Mouse (Mus musculus) E14TG2a.4 (cell line): ENCODE data around the gene 1700016D06Rik.

ENCODE experiments used
- H3K27me3 ChIP-seq: 2 replicates; pipeline ENCODE4 v1.6.1; 2014; ENCODE audit warnings: low read length, control low read depth; ENCODE audit not compliant: insufficient read depth
- H3K36me3 ChIP-seq: 2 replicates; pipeline ENCODE4 v1.6.1; 2014; ENCODE audit warnings: low read length, control low read depth; ENCODE audit not compliant: insufficient read depth
- H3K4me1 ChIP-seq: replicated peaks from 2 replicates; pipeline ENCODE4 v1.6.1; 2014; ENCODE audit warnings: low read depth, low read length, control low read depth
- H3K4me3 ChIP-seq: replicated peaks from 2 replicates; pipeline ENCODE4 v1.5.1; 2014; ENCODE audit warnings: mild to moderate bottlenecking, low read length
- H3K9me3 ChIP-seq: 2 replicates; pipeline ENCODE4 v1.6.1; 2014; ENCODE audit warnings: low read length, control low read depth
- CTCF ChIP-seq: conservative IDR thresholded peaks from 2 replicates; pipeline ENCODE4 v1.5.1; 2014; ENCODE audit warnings: low read length
- NANOG ChIP-seq: IDR thresholded peaks from 2 replicates; pipeline ENCODE4 v1.6.1; 2014; ENCODE audit warnings: borderline replicate concordance, low read length, mixed read lengths
- POU5F1 ChIP-seq: IDR thresholded peaks from 2 replicates; pipeline ENCODE4 v1.6.1; 2014; ENCODE audit warnings: low read length, borderline replicate concordance

Gene 1700016D06Rik

DNA sequence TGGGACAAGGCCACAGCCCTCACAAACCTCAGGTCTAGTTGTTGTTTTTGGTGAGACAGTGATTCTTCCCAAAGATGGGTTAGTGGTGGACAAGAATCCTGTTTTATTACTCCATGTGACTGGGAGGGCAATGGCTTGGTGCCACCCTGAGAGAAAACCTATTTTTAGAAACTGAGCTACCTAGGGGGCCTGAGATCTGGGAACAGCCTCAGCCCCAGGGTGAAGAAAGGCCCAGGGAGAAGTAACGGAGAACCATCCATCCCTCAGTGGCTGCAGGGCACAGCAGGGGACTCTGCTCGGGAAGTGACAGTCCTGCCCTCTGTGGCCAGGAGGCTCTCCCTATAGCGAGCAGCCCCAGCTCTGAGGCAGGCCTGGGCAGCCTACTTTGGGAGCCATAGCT, 6.8 kb upstream of the 1700016D06Rik start:
- TF ChIP-seq POU5F1 (no peak), NANOG (no peak), CTCF (no peak)
- Histone ChIP-seq H3K4me3 (0 out of 2 replicates have a peak overlapping the region, but pooled peaks have one; percentile 13), H3K9me3 (no peaks in the 10 kb centered on the region), H3K4me1 (peaks cover 86% of the 10 kb centered on the region), H3K27me3 (no peaks in the 10 kb centered on the region), H3K36me3 (no peaks in the 10 kb centered on the region)

DNA sequence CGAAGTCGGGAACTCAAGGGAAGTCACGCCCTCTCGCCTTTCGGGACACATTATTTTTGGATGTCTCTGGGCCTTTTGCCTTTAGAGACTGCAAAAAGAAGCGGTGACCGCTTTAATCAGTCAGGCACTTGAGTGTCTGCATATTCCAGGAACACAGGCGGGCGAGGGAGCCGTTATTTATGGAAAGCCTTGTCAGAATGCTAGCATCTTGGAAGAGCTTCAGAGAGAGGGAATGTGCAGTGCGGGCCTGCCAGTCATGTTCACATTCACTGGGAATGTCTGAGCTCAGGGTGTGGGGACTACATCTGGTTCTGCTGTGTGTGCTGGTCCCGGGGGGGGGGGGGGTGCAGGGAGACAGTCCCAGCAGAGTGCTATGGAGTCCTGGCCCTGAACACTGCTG, 5.0 kb upstream of the 1700016D06Rik start:
- Histone ChIP-seq H3K4me1 (peaks cover 95% of the 10 kb centered on the region), H3K9me3 (no peaks in the 10 kb centered on the region), H3K4me3 (peak overlapping the region; percentile 55), H3K27me3 (no peaks in the 10 kb centered on the region), H3K36me3 (no peaks in the 10 kb centered on the region)
- TF ChIP-seq POU5F1: no peak
- no peak for TF ChIP-seq CTCF
- TF ChIP-seq NANOG: no peak

DNA sequence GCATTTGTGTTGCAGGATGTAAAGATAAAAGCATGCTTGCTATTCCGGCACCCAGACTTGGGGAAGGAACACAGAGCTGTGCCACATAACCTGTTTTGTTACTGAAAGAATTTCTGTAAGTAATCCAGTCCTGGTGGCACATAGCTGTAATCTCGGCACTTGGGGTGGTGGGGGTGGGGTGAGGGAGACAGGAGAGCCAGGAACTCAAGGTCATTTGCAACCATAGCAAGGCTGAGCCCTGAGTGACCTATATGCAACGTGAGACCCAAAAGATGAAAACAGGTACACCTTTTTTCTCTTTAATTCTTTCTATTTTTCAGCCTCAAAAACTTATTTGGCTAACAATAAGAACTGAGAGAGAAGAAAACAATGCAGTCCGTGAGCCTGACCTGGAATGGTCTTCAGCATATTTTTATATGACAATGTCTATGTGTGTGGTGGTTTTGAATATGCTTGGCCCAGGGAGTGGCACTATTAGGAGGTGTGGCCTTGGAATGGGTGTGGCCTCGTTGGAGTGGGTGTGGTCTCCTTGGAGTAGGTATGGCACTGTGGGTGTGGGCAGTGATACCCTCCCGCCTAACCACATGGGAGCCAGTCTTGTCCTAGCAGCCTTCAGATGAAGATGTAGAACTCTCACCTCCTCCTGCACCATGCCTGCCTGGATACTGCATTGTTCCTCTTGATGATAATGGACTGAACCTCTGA, 4.0 kb upstream of the 1700016D06Rik start:
- no peaks in the 10 kb centered on the region for H3K27me3 ChIP-seq
- H3K4me1 ChIP-seq: peaks cover 94% of the 10 kb centered on the region
- no peaks in the 10 kb centered on the region for H3K36me3 ChIP-seq
- no peaks in the 10 kb centered on the region for H3K9me3 ChIP-seq
- TF ChIP-seq CTCF (no peak), NANOG (no peak), POU5F1 (no peak)
- H3K4me3 ChIP-seq: peak overlapping the region; percentile 55

DNA sequence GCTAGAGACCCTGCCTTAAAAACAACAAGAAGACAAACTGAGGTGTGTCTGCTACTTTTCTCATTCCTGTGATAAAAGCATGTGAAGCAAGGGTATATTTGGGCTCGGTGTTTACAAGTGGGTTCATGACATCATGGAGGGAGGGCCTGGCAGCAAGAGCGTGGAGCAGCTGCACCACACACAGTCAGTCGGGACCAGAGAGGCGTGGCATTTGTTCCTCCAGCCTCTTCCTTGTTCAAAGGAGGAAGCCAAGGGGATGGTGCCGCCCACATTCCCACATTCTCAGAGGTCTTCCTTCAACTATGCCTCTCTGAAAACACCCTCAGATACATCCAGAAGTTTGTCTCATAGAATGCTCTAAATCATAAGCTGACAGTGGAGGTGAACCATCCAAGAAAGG, 2.9 kb upstream of the 1700016D06Rik start:
- Histone ChIP-seq H3K9me3 (no peaks in the 10 kb centered on the region), H3K36me3 (no peaks in the 10 kb centered on the region), H3K4me1 (peaks cover 94% of the 10 kb centered on the region), H3K27me3 (no peaks in the 10 kb centered on the region), H3K4me3 (no peak overlapping the region)
- TF ChIP-seq POU5F1 (no peak), CTCF (no peak), NANOG (no peak)

DNA sequence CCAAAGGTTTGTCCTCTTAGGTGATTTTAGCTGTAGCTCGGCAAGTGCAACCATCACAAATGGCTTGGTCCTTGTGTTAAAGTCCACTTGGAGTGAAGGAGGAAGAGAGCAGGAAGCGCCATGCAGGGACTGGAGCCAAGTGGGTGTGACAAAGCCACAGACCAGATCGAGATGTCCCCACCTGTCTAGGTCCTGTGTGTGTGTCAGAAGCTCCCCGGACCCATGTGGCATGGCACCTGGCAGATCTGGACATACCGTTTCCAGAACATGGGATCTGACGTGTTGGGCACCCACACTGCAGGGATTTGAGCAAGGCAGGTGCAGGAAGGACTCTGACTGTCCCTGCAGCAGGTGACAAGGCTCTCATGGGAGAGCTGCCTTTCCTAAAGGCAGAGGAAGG, 565 bp upstream of the 1700016D06Rik start:
- Histone ChIP-seq H3K4me3 (peak overlapping the region; percentile 23; the same call in 1 of the 2 replicates), H3K27me3 (no peaks in the 10 kb centered on the region), H3K9me3 (no peaks in the 10 kb centered on the region), H3K4me1 (peaks cover 84% of the 10 kb centered on the region), H3K36me3 (no peaks in the 10 kb centered on the region)
- no peak for TF ChIP-seq POU5F1
- no peak for TF ChIP-seq CTCF
- TF ChIP-seq NANOG: no peak

DNA sequence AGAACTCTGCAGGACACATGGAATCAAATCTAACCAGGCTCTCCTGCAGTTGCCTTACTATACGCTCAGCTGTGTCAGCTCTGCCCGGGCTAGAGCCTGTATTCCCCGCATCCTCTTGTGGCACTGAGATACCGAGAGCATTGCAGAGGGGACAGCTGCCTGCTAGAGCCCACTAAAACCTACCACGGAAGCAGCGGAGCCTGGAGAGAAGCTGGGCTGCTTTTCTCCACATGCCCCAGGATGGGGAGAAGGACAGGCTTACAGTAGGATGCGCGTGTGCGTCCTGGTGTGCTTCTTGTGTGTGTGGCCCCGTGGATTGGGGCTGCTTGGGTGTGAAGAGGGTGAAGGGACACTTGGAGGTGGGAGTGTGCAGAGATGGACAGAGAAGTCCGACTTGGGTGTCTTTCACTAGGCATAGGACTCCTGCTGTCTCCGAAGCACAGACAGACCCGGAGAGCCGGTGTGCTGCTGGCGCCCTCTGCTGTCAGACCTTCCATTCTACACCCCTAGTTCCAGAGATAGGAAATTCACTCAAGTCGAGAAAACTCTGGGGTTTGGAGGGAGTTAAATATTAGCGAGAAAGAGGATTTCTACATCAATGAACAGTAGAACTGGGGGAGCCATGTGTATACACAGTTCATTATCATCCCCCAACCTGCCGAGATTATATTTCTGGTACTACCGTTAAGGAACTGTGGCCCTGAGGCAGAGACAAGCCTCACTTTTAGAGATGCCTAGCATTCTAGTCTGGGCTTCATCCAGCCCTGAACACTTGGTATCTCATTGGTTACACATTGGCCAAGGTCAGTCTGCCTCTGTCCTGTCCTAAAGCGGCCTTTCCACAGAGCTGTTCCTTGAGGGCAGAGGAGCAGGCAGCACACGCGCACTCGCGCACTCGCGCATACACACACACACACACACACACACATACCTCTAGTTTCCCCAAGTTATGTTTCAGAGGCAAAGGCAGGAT, 517 bp downstream of the 1700016D06Rik start:
- Histone ChIP-seq H3K4me3 (peak overlapping the region; percentile 58), H3K36me3 (no peaks in the 10 kb centered on the region)
- TF ChIP-seq POU5F1: no peak
- TF ChIP-seq CTCF: peak; percentile 85
- no peak for TF ChIP-seq NANOG

DNA sequence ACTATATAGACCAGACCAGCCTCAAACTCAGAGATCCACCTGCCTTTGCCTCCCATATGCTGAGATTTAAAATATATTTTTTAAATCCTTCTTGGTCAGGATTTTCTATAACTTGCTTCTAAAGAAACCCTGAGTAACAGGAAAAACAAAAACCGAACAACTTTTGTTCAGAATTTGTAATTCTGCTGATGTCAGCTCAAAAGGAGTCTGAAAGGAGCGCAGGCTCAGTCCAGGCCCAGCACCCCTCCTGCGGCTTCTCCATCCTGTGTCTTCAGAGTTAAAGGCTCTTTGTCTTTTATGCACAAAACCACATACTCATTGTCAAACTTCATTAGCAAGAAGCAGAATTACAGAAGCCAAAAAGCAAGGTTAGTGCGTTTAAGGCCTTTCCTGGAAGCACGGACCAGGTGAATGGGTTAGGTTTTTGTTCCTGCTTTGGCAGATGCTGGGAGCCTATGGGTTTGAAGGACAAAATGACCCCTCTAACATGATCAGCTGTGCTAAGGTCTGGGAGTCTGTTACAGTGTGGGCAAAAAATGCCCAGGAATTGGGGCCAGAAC, 1.3 kb downstream of the 1700016D06Rik start:
- no peak for TF ChIP-seq POU5F1
- TF ChIP-seq NANOG: peak; percentile 38; the same call in 1 of the 2 replicates
- H3K9me3 ChIP-seq: no peaks in the 10 kb centered on the region
- H3K4me3 ChIP-seq: peak overlapping the region; percentile 58
- no peaks in the 10 kb centered on the region for H3K36me3 ChIP-seq
- no peaks in the 10 kb centered on the region for H3K27me3 ChIP-seq
- peaks cover 65% of the 10 kb centered on the region for H3K4me1 ChIP-seq

More for the DNA sequence above, 517 bp downstream of the 1700016D06Rik start:
- Histone ChIP-seq H3K9me3 (no peaks in the 10 kb centered on the region), H3K27me3 (no peaks in the 10 kb centered on the region), H3K4me1 (peaks cover 73% of the 10 kb centered on the region)

DNA sequence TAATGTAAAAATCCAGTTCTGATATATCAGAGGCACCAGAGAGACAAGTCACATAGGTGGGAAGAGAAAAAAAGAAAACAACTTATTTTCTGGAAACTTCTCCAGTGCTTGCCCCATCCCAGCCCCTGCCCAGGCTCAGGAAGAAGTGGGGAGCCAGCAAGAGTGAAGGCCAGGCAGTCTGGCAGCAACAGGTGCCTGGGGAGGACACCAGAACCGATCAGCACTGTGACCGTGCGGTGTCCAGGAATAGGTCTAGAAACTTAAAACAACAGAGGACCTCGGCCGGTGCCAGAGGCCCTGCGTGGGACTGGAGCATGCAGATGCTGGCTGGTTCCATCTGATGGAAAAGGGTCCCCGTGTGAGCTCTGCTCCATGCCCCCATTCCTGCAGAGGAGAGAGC, 3.4 kb downstream of the 1700016D06Rik start:
- TF ChIP-seq POU5F1 (no peak), NANOG (no peak), CTCF (no peak)
- Histone ChIP-seq H3K4me1 (peaks cover 49% of the 10 kb centered on the region), H3K9me3 (no peaks in the 10 kb centered on the region), H3K4me3 (no peak overlapping the region), H3K36me3 (no peaks in the 10 kb centered on the region), H3K27me3 (no peaks in the 10 kb centered on the region)
